Mouse (Mus musculus) megakaryocyte progenitor cell, adult 5-6 weeks (primary cell): ENCODE measurements around the gene Sema4g. TPM values are rescaled to one million over a fixed set of nuclear protein-coding genes. Genes with fewer than 3 reads are reported as not detected.
A peak's percentile ranks its signal among the peaks of the same experiment; 100 is the strongest.

Source experiments
- ATAC-seq: replicated peaks from 2 replicates; pipeline ENCODE4 v1.8.0; 2016; ENCODE audit warnings: mild to moderate bottlenecking, moderate TSS enrichment, inconsistent platforms; ENCODE audit not compliant: poor library complexity
- total RNA-seq, 2 experiments: library from RNA; stranded (forward) in 1 of 2; stranded (reverse) in 1 of 2; fragments of 157-497, 149-512 nt in 1 of 2; fragments of 200-1000 nt in 1 of 2; gene quantifications; 2 replicates each; pipeline versions ENCODE4 v1.2.3 to v1.2.4; 2015 to 2017

The Sema4g gene
- total RNA-seq (2015): 0.15 and 0.30 TPM in 2 replicates
- 0.03 TPM in 1 of 2 replicates, not detected in the other for total RNA-seq (2017)

GRCm38 (mm10) chr19:44988831-44989566 is at the start of gene Sema4g:
TSS of gene Sema4g (plus strand) at chr19:44989101.
- 0 out of 2 replicates have a peak, but pooled peaks have one; percentile 29 for ATAC-seq

- ATAC-seq: no peak
These were observed 29.3 kb upstream of the Sema4g start for GRCm38 (mm10) chr19:44959633-44960032.

GRCm38 (mm10) chr19:44965978-44966377 is 22.9 kb upstream of the Sema4g start:
- no peak for ATAC-seq

- no peak for ATAC-seq
These were observed 20.6 kb upstream of the Sema4g start for GRCm38 (mm10) chr19:44968329-44968728.

GRCm38 (mm10) chr19:44976636-44977035 is 12.3 kb upstream of the Sema4g start:
- ATAC-seq: no peak

GRCm38 (mm10) chr19:44977148-44977547 is 11.8 kb upstream of the Sema4g start:
- ATAC-seq: no peak

GRCm38 (mm10) chr19:44980787-44981186 is 8.1 kb upstream of the Sema4g start:
- ATAC-seq: no peak

- ATAC-seq: no peak
These were observed 6.3 kb upstream of the Sema4g start for GRCm38 (mm10) chr19:44982477-44983115.

GRCm38 (mm10) chr19:44983366-44983765 is 5.5 kb upstream of the Sema4g start:
- no peak for ATAC-seq

GRCm38 (mm10) chr19:44984420-44984819 is 4.5 kb upstream of the Sema4g start:
- ATAC-seq: no peak

GRCm38 (mm10) chr19:44985159-44985988 is 3.5 kb upstream of the Sema4g start:
- ATAC-seq: no peak

GRCm38 (mm10) chr19:44987004-44987403 is 1.9 kb upstream of the Sema4g start:
- ATAC-seq: no peak

- ATAC-seq: no peak
These were observed 1.1 kb upstream of the Sema4g start for GRCm38 (mm10) chr19:44987851-44988250.

- ATAC-seq: no peak
These were observed 580 bp upstream of the Sema4g start for GRCm38 (mm10) chr19:44988321-44988720.

GRCm38 (mm10) chr19:44989567-44990495 is 930 bp downstream of the Sema4g start:
- ATAC-seq: no peak

- ATAC-seq: no peak
These were observed 2.1 kb downstream of the Sema4g start for GRCm38 (mm10) chr19:44991031-44991430.

- no peak for ATAC-seq
These were observed 3.3 kb downstream of the Sema4g start for GRCm38 (mm10) chr19:44992246-44992645.

- ATAC-seq: no peak
These were observed 3.8 kb downstream of the Sema4g start for GRCm38 (mm10) chr19:44992712-44993111.

GRCm38 (mm10) chr19:44997786-44998185 is 8.9 kb downstream of the Sema4g start:
- no peak for ATAC-seq

- ATAC-seq: no peak
These were observed 10.7 kb downstream of the Sema4g start for GRCm38 (mm10) chr19:44999647-45000046.
